27 mouse cellular contexts compared by ENCODE assay signal in the genomic region with DNA sequence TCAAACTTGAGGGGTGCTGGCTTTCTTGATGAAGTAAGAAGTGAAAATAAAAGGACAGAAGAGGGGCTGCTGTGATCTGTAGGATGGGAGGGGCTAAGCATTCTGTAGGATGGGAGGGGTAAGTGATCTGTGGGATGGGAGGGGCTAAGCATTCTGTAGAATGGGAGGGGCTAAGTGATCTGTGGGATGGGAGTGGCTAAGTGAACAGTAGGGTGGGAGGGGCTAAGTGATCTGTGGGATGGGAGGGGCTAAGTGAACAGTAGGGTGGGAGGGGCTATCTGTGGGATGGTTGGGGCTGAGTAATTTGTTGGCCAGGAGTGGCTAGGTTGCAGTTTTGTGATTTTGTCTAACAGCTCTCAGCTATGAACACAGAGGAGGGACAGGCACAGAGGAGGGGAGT.
DNase-seq lines count a peak whose midpoint lies in the region; ATAC-seq lines count a peak whose summit lies in the region.
"Had no signal": no experiment of that assay in that cellular context is flagged by ENCODE, and none has a peak within 500 bp of the region (broad histone marks: within the 10 kb centered on the region; RNA-seq: fewer than 3 reads in every experiment).

No protein-coding gene starts in this region.

- no peaks in the 10 kb centered on the region for H3K27me3 ChIP-seq in splenic B cell, adult 2 months (ENCODE audit: control insufficient read depth, insufficient read depth, low read length, poor library complexity, severe bottlenecking)
- peaks cover 42% of the 10 kb centered on the region for H3K27me3 ChIP-seq in hindbrain, embryonic 10.5 days (ENCODE audit: insufficient read depth, poor library complexity, severe bottlenecking)
- H3K27me3 ChIP-seq in forebrain, embryonic 14.5 days (replicated peaks; ENCODE audit: control insufficient read depth, insufficient read depth, low read length): no peaks in the 10 kb centered on the region
- H3K27me3 ChIP-seq: embryonic facial prominence, embryonic 15.5 days; limb, embryonic 13.5 days; liver, embryonic 15.5 days; stomach, embryonic 15.5 days had no signal

- peak; percentile 12 for DNase-seq in CD4-positive, CD25-positive, alpha-beta regulatory T cell, adult 2 months (ENCODE audit: low read depth, low spot score)
- DNase-seq in R1 (ENCODE audit: low read depth, low spot score): peak; percentile 93
- DNase-seq in c-Kit-positive CD71-positive TER-119-positive erythroid progenitor cells, embryonic 14.5 days (ENCODE audit: low spot score): peak; percentile 8
- peak; percentile 10 for DNase-seq in splenic B cell, adult 2 months (ENCODE audit: low read depth, low spot score)
- no peak for DNase-seq in hindbrain, embryonic 10.5 days (ENCODE audit: low spot score)
- DNase-seq in forebrain, embryonic 14.5 days (ENCODE audit: low spot score): no peak
- DNase-seq in heart, postnatal 10 days: no peak
- DNase-seq: adrenal gland, adult 2 months; cerebellum, adult 8-10 months; cerebellum, postnatal 36 days; gastrocnemius, postnatal 25 days; heart, adult 2 months; kidney, adult 18-20 months; kidney, postnatal 4 days; thymus, adult 18-20 months; thymus, postnatal 36 days had no signal

- no peak overlapping the region for H3K9ac ChIP-seq in forebrain, embryonic 14.5 days (ENCODE audit: low read length)
- H3K9ac ChIP-seq: embryonic facial prominence, embryonic 15.5 days; heart, embryonic 13.5 days; hindbrain, embryonic 13.5 days; limb, embryonic 13.5 days; liver, embryonic 15.5 days; midbrain, embryonic 13.5 days; stomach, embryonic 15.5 days had no signal

- no peaks in the 10 kb centered on the region for H3K36me3 ChIP-seq in splenic B cell, adult 2 months (ENCODE audit: control insufficient read depth, insufficient read depth, low read length, poor library complexity, severe bottlenecking)
- H3K36me3 ChIP-seq in hindbrain, embryonic 10.5 days: no peaks in the 10 kb centered on the region
- H3K36me3 ChIP-seq in forebrain, embryonic 14.5 days (ENCODE audit: control insufficient read depth, insufficient read depth, low read length): no peaks in the 10 kb centered on the region
- H3K36me3 ChIP-seq: embryonic facial prominence, embryonic 15.5 days; heart, embryonic 13.5 days; hindbrain, embryonic 13.5 days; limb, embryonic 13.5 days; liver, embryonic 15.5 days; midbrain, embryonic 13.5 days; stomach, embryonic 15.5 days had no signal

- ATAC-seq in CD4-positive, CD25-positive, alpha-beta regulatory T cell, adult 4 months: no peak
- no peak for ATAC-seq in forebrain, embryonic 14.5 days
- ATAC-seq: forebrain, embryonic 16.5 days; inflammation-experienced regulatory T-cells, adult 6 months; lung, postnatal 0 days; midbrain, embryonic 13.5 days had no signal

- no peak overlapping the region for H3K4me3 ChIP-seq in hindbrain, embryonic 10.5 days
- H3K4me3 ChIP-seq in forebrain, embryonic 14.5 days (ENCODE audit: low read depth, low read length): no peak overlapping the region
- H3K4me3 ChIP-seq: embryonic facial prominence, embryonic 15.5 days; heart, adult 2 months; heart, embryonic 13.5 days; hindbrain, embryonic 13.5 days; limb, embryonic 13.5 days; liver, embryonic 15.5 days; midbrain, embryonic 13.5 days; stomach, embryonic 15.5 days had no signal

- no peaks in the 10 kb centered on the region for H3K9me3 ChIP-seq in hindbrain, embryonic 10.5 days
- no peaks in the 10 kb centered on the region for H3K9me3 ChIP-seq in forebrain, embryonic 14.5 days (replicated peaks; ENCODE audit: control insufficient read depth, low read length)
- H3K9me3 ChIP-seq: embryonic facial prominence, embryonic 15.5 days; heart, embryonic 13.5 days; hindbrain, embryonic 13.5 days; limb, embryonic 13.5 days; liver, embryonic 15.5 days; midbrain, embryonic 13.5 days; stomach, embryonic 15.5 days had no signal

- intact Hi-C loops in heart, postnatal 10 days (cut with DNase I): no loop called here

- H3K27ac ChIP-seq in hindbrain, embryonic 10.5 days: no peak overlapping the region
- H3K27ac ChIP-seq in forebrain, embryonic 14.5 days (ENCODE audit: low read depth, low read length): no peak overlapping the region
- H3K27ac ChIP-seq: embryonic facial prominence, embryonic 15.5 days; heart, adult 2 months; heart, embryonic 13.5 days; hindbrain, embryonic 13.5 days; limb, embryonic 13.5 days; liver, embryonic 15.5 days; midbrain, embryonic 13.5 days; stomach, embryonic 15.5 days had no signal

- peaks cover 15% of the 10 kb centered on the region for H3K4me1 ChIP-seq in hindbrain, embryonic 10.5 days (replicated peaks)
- no peaks in the 10 kb centered on the region for H3K4me1 ChIP-seq in forebrain, embryonic 14.5 days (ENCODE audit: control insufficient read depth, insufficient read depth, low read length)
- H3K4me1 ChIP-seq: embryonic facial prominence, embryonic 15.5 days; heart, embryonic 13.5 days; liver, embryonic 15.5 days had no signal

- no peak overlapping the region for H3K4me2 ChIP-seq in forebrain, embryonic 14.5 days (ENCODE audit: low read length)
- H3K4me2 ChIP-seq: embryonic facial prominence, embryonic 15.5 days; heart, embryonic 13.5 days; hindbrain, embryonic 13.5 days; limb, embryonic 13.5 days; liver, embryonic 15.5 days; midbrain, embryonic 13.5 days; stomach, embryonic 15.5 days had no signal

Comparison
In these comparisons a context has a peak if more than half of its experiments do, and no peak if none do; other contexts are left out.
1. DNase-seq: peak in CD4-positive, CD25-positive, alpha-beta regulatory T cell, adult 2 months (single experiment), R1 (single experiment), c-Kit-positive CD71-positive TER-119-positive erythroid progenitor cells, embryonic 14.5 days (single experiment) and splenic B cell, adult 2 months (single experiment); none in hindbrain, embryonic 10.5 days (single experiment), forebrain, embryonic 14.5 days (single experiment) and heart, postnatal 10 days (0 of 2).